In the genomic region with DNA sequence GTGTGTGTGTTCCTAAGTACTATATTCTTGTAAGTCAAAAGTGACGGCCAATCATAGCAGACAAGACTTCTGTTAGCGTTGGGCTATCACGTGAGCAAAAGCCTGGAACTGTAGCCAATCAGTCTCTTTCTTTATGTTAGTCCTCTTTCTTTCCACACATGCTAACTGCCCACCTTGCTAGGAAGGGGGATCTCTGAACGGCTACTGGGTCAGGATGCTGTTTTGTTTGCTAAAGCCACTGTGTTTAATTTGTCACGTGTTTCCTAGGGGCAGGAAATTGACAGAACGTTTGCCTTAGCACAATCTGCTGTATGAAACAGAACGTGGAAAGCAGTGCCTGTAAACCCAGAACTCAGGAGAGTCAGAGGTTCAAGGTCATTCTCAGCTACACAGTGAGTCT, we compare ENCODE assay signal across 8 mouse cellular contexts. TPM values are rescaled to one million over a fixed set of nuclear protein-coding genes. Genes with fewer than 3 reads are reported as not detected.
DNase-seq lines count a peak whose midpoint lies in the region; ATAC-seq lines count a peak whose summit lies in the region.

No protein-coding gene starts in this region.

- 28% methylated on average over 7 of the region's 7 CpGs for WGBS in lung, embryonic 15.5 days
- WGBS in embryonic facial prominence, embryonic 12.5 days: 28% methylated on average over 7 of the region's 7 CpGs
- 33% methylated on average over 7 of the region's 7 CpGs for WGBS in intestine, embryonic 16.5 days
- WGBS in neural tube, embryonic 14.5 days: 34% methylated on average over 7 of the region's 7 CpGs

- peak overlapping the region; percentile 84 for H3K4me2 ChIP-seq in lung, embryonic 15.5 days
- peak overlapping the region; percentile 78 for H3K4me2 ChIP-seq in embryonic facial prominence, embryonic 12.5 days (replicated peaks)
- H3K4me2 ChIP-seq in intestine, embryonic 16.5 days (ENCODE audit: low read depth, low read length): peak overlapping the region; percentile 70
- peak overlapping the region; percentile 85 for H3K4me2 ChIP-seq in neural tube, embryonic 14.5 days (ENCODE audit: low read depth, low read length)

- H3K36me3 ChIP-seq in lung, embryonic 15.5 days: peaks cover 20% of the 10 kb centered on the region
- H3K36me3 ChIP-seq in embryonic facial prominence, embryonic 12.5 days: peaks cover 26% of the 10 kb centered on the region
- H3K36me3 ChIP-seq in intestine, embryonic 16.5 days (ENCODE audit: control insufficient read depth, insufficient read depth, low read length): peaks cover 14% of the 10 kb centered on the region; the same call in 1 of the 2 replicates
- H3K36me3 ChIP-seq in neural tube, embryonic 14.5 days (ENCODE audit: control insufficient read depth, insufficient read depth, low read length): peaks cover 16% of the 10 kb centered on the region

- no peaks in the 10 kb centered on the region for H3K9me3 ChIP-seq in lung, embryonic 15.5 days
- H3K9me3 ChIP-seq in embryonic facial prominence, embryonic 12.5 days: no peaks in the 10 kb centered on the region
- no peaks in the 10 kb centered on the region for H3K9me3 ChIP-seq in intestine, embryonic 16.5 days (ENCODE audit: control insufficient read depth, low read length)
- no peaks in the 10 kb centered on the region for H3K9me3 ChIP-seq in neural tube, embryonic 14.5 days (ENCODE audit: control insufficient read depth, low read length)

- ATAC-seq in lung, embryonic 15.5 days (ENCODE audit: borderline replicate concordance, extremely low read depth, low FRiP score, low TSS enrichment): no peak
- ATAC-seq in embryonic facial prominence, embryonic 12.5 days (ENCODE audit: insufficient number of reproducible peaks, insufficient read depth, low FRiP score, low TSS enrichment): no peak
- no peak for ATAC-seq in intestine, embryonic 16.5 days
- ATAC-seq in neural tube, embryonic 14.5 days (ENCODE audit: low read depth): 0 out of 2 replicates have a peak, but pooled peaks have one; percentile 7

- H3K4me3 ChIP-seq in lung, embryonic 15.5 days: peak overlapping the region; percentile 98
- peak overlapping the region; percentile 76 for H3K4me3 ChIP-seq in embryonic facial prominence, embryonic 12.5 days
- H3K4me3 ChIP-seq in intestine, embryonic 16.5 days (ENCODE audit: low read length): peak overlapping the region; percentile 86
- H3K4me3 ChIP-seq in neural tube, embryonic 14.5 days (ENCODE audit: low read depth, low read length): peak overlapping the region; percentile 92

- no peak for DNase-seq in lung, postnatal 25 days (ENCODE audit: low spot score)
- no peak for DNase-seq in kidney, adult 18-20 months
- no peak for DNase-seq in cerebellum, adult 11-12 months
- DNase-seq in adrenal gland, postnatal 36 days: no peak

- H3K27me3 ChIP-seq in lung, embryonic 15.5 days: no peaks in the 10 kb centered on the region
- no peaks in the 10 kb centered on the region for H3K27me3 ChIP-seq in embryonic facial prominence, embryonic 12.5 days
- H3K27me3 ChIP-seq in intestine, embryonic 16.5 days (replicated peaks; ENCODE audit: control insufficient read depth, insufficient read depth, low read length): no peaks in the 10 kb centered on the region
- H3K27me3 ChIP-seq in neural tube, embryonic 14.5 days (ENCODE audit: control insufficient read depth, insufficient read depth, low read length): no peaks in the 10 kb centered on the region

- peak overlapping the region; percentile 37 for H3K9ac ChIP-seq in lung, embryonic 15.5 days
- peak overlapping the region; percentile 90; the same call in 1 of the 2 replicates for H3K9ac ChIP-seq in embryonic facial prominence, embryonic 12.5 days
- H3K9ac ChIP-seq in intestine, embryonic 16.5 days (ENCODE audit: low read depth, low read length): peak overlapping the region; percentile 95
- peak overlapping the region; percentile 17; the same call in 1 of the 2 replicates for H3K9ac ChIP-seq in neural tube, embryonic 14.5 days (replicated peaks; ENCODE audit: low read depth, low read length)

- peak overlapping the region; percentile 44; the same call in 1 of the 2 replicates for H3K27ac ChIP-seq in lung, embryonic 15.5 days
- H3K27ac ChIP-seq in embryonic facial prominence, embryonic 12.5 days: peak overlapping the region; percentile 55; the same call in 1 of the 2 replicates
- peak overlapping the region; percentile 1; the same call in 1 of the 2 replicates for H3K27ac ChIP-seq in intestine, embryonic 16.5 days (ENCODE audit: low read length)
- peak overlapping the region; percentile 25 for H3K27ac ChIP-seq in neural tube, embryonic 14.5 days (ENCODE audit: low read depth, low read length)

- H3K4me1 ChIP-seq in lung, embryonic 15.5 days: peaks cover 23% of the 10 kb centered on the region
- peaks cover 24% of the 10 kb centered on the region for H3K4me1 ChIP-seq in embryonic facial prominence, embryonic 12.5 days
- peaks cover 6% of the 10 kb centered on the region for H3K4me1 ChIP-seq in intestine, embryonic 16.5 days (ENCODE audit: control insufficient read depth, insufficient read depth, low read length)
- H3K4me1 ChIP-seq in neural tube, embryonic 14.5 days (ENCODE audit: control insufficient read depth, insufficient read depth, low read length): peaks cover 21% of the 10 kb centered on the region

RNA-seq across cellular contexts. Expression of gene Fads1, which starts 0.5 kb away (rescaled TPM):
- 101 and 106 TPM in 2 replicates for polyA plus RNA-seq in lung, embryonic 15.5 days (2015; fragmentation: Nextera tagmentation; extraction: Ambion mirVana)
- 139 and 144 TPM in 2 replicates for polyA plus RNA-seq in embryonic facial prominence, embryonic 12.5 days (2016; fragmentation: Nextera tagmentation; extraction: Ambion mirVana)
- 146 and 154 TPM in 2 replicates for polyA plus RNA-seq in intestine, embryonic 16.5 days (2015; fragmentation: Nextera tagmentation; extraction: Ambion mirVana)
- polyA plus RNA-seq in neural tube, embryonic 14.5 days (2014; fragmentation: Nextera tagmentation; extraction: Ambion mirVana): 148 and 165 TPM in 2 replicates
- 1,000 to 10,000 TPM in 1 of 2 experiments, 100 to 1,000 TPM in 1; 677 to 1,388 TPM for total RNA-seq in adrenal gland, postnatal 36 days (2021)

RNA-seq across cellular contexts. Expression of gene Tmem258, which starts 21.7 kb away (rescaled TPM):
- 440 and 459 TPM in 2 replicates for polyA plus RNA-seq in lung, embryonic 15.5 days (2015; fragmentation: Nextera tagmentation; extraction: Ambion mirVana)
- 389 and 410 TPM in 2 replicates for polyA plus RNA-seq in embryonic facial prominence, embryonic 12.5 days (2016; fragmentation: Nextera tagmentation; extraction: Ambion mirVana)
- polyA plus RNA-seq in intestine, embryonic 16.5 days (2015; fragmentation: Nextera tagmentation; extraction: Ambion mirVana): 466 and 467 TPM in 2 replicates
- 331 and 349 TPM in 2 replicates for polyA plus RNA-seq in neural tube, embryonic 14.5 days (2014; fragmentation: Nextera tagmentation; extraction: Ambion mirVana)
- 100 to 1,000 TPM; 161 to 204 TPM for total RNA-seq in adrenal gland, postnatal 36 days (2021)

RNA-seq across cellular contexts. Expression of gene Fen1, which starts 21.8 kb away (rescaled TPM):
- polyA plus RNA-seq in lung, embryonic 15.5 days (2015; fragmentation: Nextera tagmentation; extraction: Ambion mirVana): 119 and 120 TPM in 2 replicates
- polyA plus RNA-seq in embryonic facial prominence, embryonic 12.5 days (2016; fragmentation: Nextera tagmentation; extraction: Ambion mirVana): 90.1 and 95.5 TPM in 2 replicates
- polyA plus RNA-seq in intestine, embryonic 16.5 days (2015; fragmentation: Nextera tagmentation; extraction: Ambion mirVana): 77.9 and 87.8 TPM in 2 replicates
- 18.0 and 21.0 TPM in 2 replicates for polyA plus RNA-seq in neural tube, embryonic 14.5 days (2014; fragmentation: Nextera tagmentation; extraction: Ambion mirVana)
- 10 to 100 TPM; 12.0 to 18.4 TPM for total RNA-seq in adrenal gland, postnatal 36 days (2021)

RNA-seq across cellular contexts. Expression of gene Myrf, which starts 58.4 kb away (rescaled TPM):
- polyA plus RNA-seq in lung, embryonic 15.5 days (2015; fragmentation: Nextera tagmentation; extraction: Ambion mirVana): 5.6 and 6.5 TPM in 2 replicates
- polyA plus RNA-seq in embryonic facial prominence, embryonic 12.5 days (2016; fragmentation: Nextera tagmentation; extraction: Ambion mirVana): 1.9 and 2.5 TPM in 2 replicates
- 9.9 and 10.1 TPM in 2 replicates for polyA plus RNA-seq in intestine, embryonic 16.5 days (2015; fragmentation: Nextera tagmentation; extraction: Ambion mirVana)
- 0.76 and 0.95 TPM in 2 replicates for polyA plus RNA-seq in neural tube, embryonic 14.5 days (2014; fragmentation: Nextera tagmentation; extraction: Ambion mirVana)
- total RNA-seq in adrenal gland, postnatal 36 days (2021): 1 to 10 TPM; 1.4 to 1.7 TPM

Comparison
In these comparisons a context has a peak if more than half of its experiments do, and no peak if none do; other contexts are left out.
1. H3K27ac ChIP-seq: peak in every context shown above with its lines; median percentile 55 in embryonic facial prominence, embryonic 12.5 days; 44 in lung, embryonic 15.5 days; 25 in neural tube, embryonic 14.5 days; 1 in intestine, embryonic 16.5 days.
2. H3K9ac ChIP-seq: peak in every context shown above with its lines; median percentile 95 in intestine, embryonic 16.5 days; 90 in embryonic facial prominence, embryonic 12.5 days; 37 in lung, embryonic 15.5 days; 17 in neural tube, embryonic 14.5 days.